Mouse (Mus musculus) E14TG2a.4 (cell line): ENCODE results near the gene Prr22.
A peak's percentile ranks its signal among the peaks of the same experiment; 100 is the strongest.

Source experiments
- CTCF ChIP-seq: conservative IDR thresholded peaks from 2 replicates; pipeline ENCODE4 v1.5.1; 2014; ENCODE audit warnings: low read length
- NANOG ChIP-seq: IDR thresholded peaks from 2 replicates; pipeline ENCODE4 v1.6.1; 2014; ENCODE audit warnings: borderline replicate concordance, low read length, mixed read lengths

DNA sequence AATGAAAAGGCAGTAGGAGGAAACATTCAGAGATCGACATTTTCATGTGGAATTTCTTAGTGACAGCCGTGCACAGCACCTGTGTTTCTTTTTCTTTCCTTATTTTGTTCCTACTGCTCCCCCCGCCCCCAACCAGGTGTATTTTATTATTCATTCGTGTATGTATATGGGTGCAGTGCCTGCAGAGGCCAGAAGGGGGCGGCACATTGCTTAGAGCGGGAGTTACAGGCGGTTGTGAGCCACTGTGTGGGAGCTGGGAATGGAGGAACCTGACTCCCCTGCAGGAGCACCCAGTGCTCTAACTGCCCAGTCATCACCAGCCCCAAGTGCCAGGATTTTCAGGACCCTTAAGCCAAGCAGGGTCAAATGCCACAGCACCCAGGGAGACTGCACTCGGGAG is 33.5 kb upstream of the Prr22 start:
- TF ChIP-seq CTCF (peak; percentile 77), NANOG (no peak)
